Mouse (Mus musculus) erythroblast, embryonic 14.5 days (primary cell): ENCODE results near the gene Dscaml1. TPM values are rescaled to one million over a fixed set of nuclear protein-coding genes. Genes with fewer than 3 reads are reported as not detected.

Experiments used
- H3K27me3 ChIP-seq: 2 replicates; pipeline ENCODE4 v1.6.1; 2012; ENCODE audit warnings: inconsistent platforms; ENCODE audit not compliant: control insufficient read depth
- H3K36me3 ChIP-seq: 2 replicates; pipeline ENCODE4 v1.6.1; 2012; ENCODE audit warnings: mild to moderate bottlenecking, inconsistent platforms; ENCODE audit not compliant: control insufficient read depth
- H3K4me1 ChIP-seq: 2 replicates; pipeline ENCODE4 v1.6.1; 2012; ENCODE audit warnings: inconsistent platforms; ENCODE audit not compliant: control insufficient read depth
- H3K4me3 ChIP-seq: replicated peaks from 2 replicates; pipeline ENCODE3; 2012; ENCODE audit warnings: moderate library complexity, mild to moderate bottlenecking, inconsistent platforms
- H3K9me3 ChIP-seq: 2 replicates; pipeline ENCODE4 v1.6.1; 2012; ENCODE audit warnings: low read length, inconsistent platforms, mixed read lengths; ENCODE audit not compliant: control insufficient read depth
- GATA1 ChIP-seq: IDR thresholded peaks from 2 replicates; pipeline ENCODE4 v1.6.1; 2012; ENCODE audit warnings: low read length, inconsistent platforms, mixed read lengths
- TAL1 ChIP-seq: IDR thresholded peaks from 3 replicates; pipeline ENCODE4 v1.6.1; 2012; ENCODE audit warnings: low read length, inconsistent platforms, mixed read lengths
- polyA plus RNA-seq: library from polyadenylated mRNA; stranded (reverse); fragments of >175 nt; gene quantifications from 2 replicates; pipeline ENCODE4 v1.2.3, GENCODE M21; 2012

Gene Dscaml1
- polyA plus RNA-seq, 1 experiment: not detected

DNA sequence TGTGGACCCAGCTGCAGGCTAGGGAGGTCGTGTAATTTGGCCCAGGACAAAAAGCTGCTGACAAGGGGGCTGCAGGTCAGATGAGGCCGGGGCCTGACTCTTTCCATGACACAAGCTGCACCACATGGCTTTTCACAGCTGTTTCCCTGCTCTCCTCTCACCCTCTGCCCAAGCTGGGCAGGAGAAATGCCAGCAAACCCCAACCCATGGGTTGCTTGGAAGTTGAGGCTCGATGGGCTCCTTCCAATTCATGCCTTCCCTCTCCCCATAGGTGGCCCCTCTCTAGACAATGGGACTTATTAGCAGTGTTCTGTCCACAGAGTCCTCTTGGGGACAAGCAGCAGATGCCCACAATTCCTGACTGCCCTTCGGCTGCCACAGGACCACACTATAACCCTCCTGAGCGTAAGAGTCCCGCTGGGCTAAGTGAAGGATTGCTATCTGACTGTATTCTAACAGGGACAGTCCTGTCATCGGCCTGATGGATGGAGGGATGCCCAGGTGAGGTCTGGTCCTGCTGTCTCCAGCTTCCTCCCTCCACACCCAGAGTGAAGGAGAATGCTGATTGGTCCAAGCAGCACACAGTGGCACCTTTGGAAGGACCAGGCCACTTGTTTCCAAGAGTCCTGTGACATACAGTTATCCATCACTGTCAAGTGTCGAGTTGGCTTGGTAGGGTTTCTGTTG is 365.2 kb downstream of the Dscaml1 start:
- no peak overlapping the region for H3K4me3 ChIP-seq
- peaks cover 31% of the 10 kb centered on the region for H3K36me3 ChIP-seq
- no peaks in the 10 kb centered on the region for H3K27me3 ChIP-seq
- TF ChIP-seq GATA1: no peak
- TF ChIP-seq TAL1: no peak
- peaks cover 34% of the 10 kb centered on the region for H3K4me1 ChIP-seq
- no peaks in the 10 kb centered on the region for H3K9me3 ChIP-seq

DNA sequence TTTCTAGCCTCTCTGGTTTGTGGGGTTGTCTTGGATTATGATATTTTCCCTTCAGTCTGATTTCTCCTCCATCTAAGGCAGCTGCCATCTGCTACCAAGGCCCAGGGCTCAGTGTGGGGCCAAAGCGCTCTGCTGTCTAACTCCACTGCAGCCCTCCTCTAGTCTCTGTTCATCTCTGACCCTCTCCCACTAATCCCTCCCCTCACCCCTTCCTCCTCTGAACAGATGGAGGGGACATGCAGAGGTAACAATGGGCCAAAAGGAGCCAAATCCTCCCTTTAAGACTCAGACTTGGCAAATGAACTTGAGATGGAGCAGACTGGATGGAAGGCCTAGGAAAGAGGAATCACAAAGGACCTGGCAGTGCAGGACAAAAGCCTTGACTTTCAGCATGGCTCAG is 365.8 kb downstream of the Dscaml1 start:
- no peak for TF ChIP-seq GATA1
- no peak for TF ChIP-seq TAL1
- H3K4me3 ChIP-seq: no peak overlapping the region
- peaks cover 30% of the 10 kb centered on the region for H3K4me1 ChIP-seq
- H3K9me3 ChIP-seq: no peaks in the 10 kb centered on the region
- H3K27me3 ChIP-seq: no peaks in the 10 kb centered on the region
- H3K36me3 ChIP-seq: peaks cover 28% of the 10 kb centered on the region

GRCm38 (mm10) chr9:45793697-45794096 is 367.3 kb downstream of the Dscaml1 start:
- Histone ChIP-seq H3K9me3 (no peaks in the 10 kb centered on the region), H3K4me1 (peaks cover 28% of the 10 kb centered on the region), H3K4me3 (no peak overlapping the region), H3K36me3 (peaks cover 28% of the 10 kb centered on the region), H3K27me3 (no peaks in the 10 kb centered on the region)
- no peak for TF ChIP-seq GATA1
- no peak for TF ChIP-seq TAL1

- peaks cover 28% of the 10 kb centered on the region for H3K36me3 ChIP-seq
- TF ChIP-seq TAL1 (no peak), GATA1 (no peak)
- H3K4me1 ChIP-seq: peaks cover 21% of the 10 kb centered on the region
- no peaks in the 10 kb centered on the region for H3K9me3 ChIP-seq
- H3K4me3 ChIP-seq: no peak overlapping the region
- no peaks in the 10 kb centered on the region for H3K27me3 ChIP-seq
Measured at GRCm38 (mm10) chr9:45795722-45796121, 369.3 kb downstream of the Dscaml1 start.

- Histone ChIP-seq H3K27me3 (no peaks in the 10 kb centered on the region), H3K9me3 (peaks cover 3% of the 10 kb centered on the region; the same call in 1 of the 2 replicates), H3K36me3 (peaks cover 34% of the 10 kb centered on the region), H3K4me1 (peaks cover 30% of the 10 kb centered on the region), H3K4me3 (no peak overlapping the region)
- no peak for TF ChIP-seq GATA1
- no peak for TF ChIP-seq TAL1
Measured at GRCm38 (mm10) chr9:45797271-45797670, 370.8 kb downstream of the Dscaml1 start.

DNA sequence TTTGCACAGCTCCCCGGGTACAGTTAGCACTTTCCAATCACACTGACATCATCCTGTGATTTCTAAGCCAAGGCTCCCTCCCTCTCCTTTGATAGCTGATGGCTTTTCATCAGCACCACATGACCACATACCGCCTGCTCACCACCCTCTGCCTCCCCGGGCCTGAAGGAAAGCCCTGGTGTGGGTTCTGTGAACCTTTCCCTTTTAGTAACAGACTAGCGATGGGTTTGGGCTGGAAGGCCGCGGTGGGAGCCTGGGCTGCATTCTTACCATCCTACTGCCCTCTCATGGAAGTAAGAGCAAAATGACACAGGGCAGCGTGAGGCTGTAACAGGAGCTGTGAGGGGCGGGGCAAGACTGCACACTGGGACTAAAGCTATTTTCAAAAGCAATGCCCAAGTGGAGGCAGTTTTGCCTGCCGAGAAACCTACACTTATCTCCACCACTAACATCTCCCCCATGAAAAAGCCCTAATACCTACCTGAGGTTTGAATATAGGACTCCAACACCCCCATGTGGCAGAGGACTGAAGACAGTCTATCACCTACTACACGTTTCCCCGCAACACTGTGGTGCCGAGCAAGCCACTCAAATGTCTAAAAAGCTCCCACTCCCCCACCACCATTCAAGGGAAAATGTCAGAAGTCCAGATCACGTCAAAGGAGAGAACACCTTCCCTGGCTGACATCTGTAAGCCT is 372.2 kb downstream of the Dscaml1 start:
- Histone ChIP-seq H3K9me3 (peaks cover 3% of the 10 kb centered on the region; the same call in 1 of the 2 replicates), H3K36me3 (peaks cover 27% of the 10 kb centered on the region), H3K27me3 (no peaks in the 10 kb centered on the region), H3K4me3 (no peak overlapping the region), H3K4me1 (peaks cover 42% of the 10 kb centered on the region)
- TF ChIP-seq TAL1 (no peak), GATA1 (no peak)

- no peak for TF ChIP-seq GATA1
- TF ChIP-seq TAL1: no peak
Measured at GRCm38 (mm10) chr9:45799402-45799801, 373.0 kb downstream of the Dscaml1 start.

More at GRCm38 (mm10) chr9:45799402-45799801, 373.0 kb downstream of the Dscaml1 start:
- Histone ChIP-seq H3K4me3 (no peak overlapping the region), H3K36me3 (peaks cover 26% of the 10 kb centered on the region), H3K4me1 (peaks cover 50% of the 10 kb centered on the region), H3K27me3 (no peaks in the 10 kb centered on the region), H3K9me3 (peaks cover 8% of the 10 kb centered on the region)

Other genes with a start within 250 kb of the Dscaml1 start
- gene BC049352, start 244.6 kb upstream of the Dscaml1 start, polyA plus RNA-seq: not detected in 2 replicates
- not detected in 2 replicates for gene Tmprss4, start 222.5 kb upstream of the Dscaml1 start, polyA plus RNA-seq
- gene Il10ra, start 157.5 kb upstream of the Dscaml1 start, polyA plus RNA-seq: 0.01 TPM in 1 of 2 replicates, not detected in the other
- not detected in 2 replicates for gene Tmprss13, start 107.5 kb upstream of the Dscaml1 start, polyA plus RNA-seq
- not detected in 2 replicates for gene Fxyd6, start 56.4 kb upstream of the Dscaml1 start, polyA plus RNA-seq
- not detected in 2 replicates for gene Fxyd2, start 27.0 kb upstream of the Dscaml1 start, polyA plus RNA-seq